Mouse (Mus musculus): ENCODE measurements at regions not wholly inside any gene's neighbourhood (a gene's known extent, or its start where the extent isn't known, plus 50 kb on each side); places are given as distances from the start of the nearest gene placed in this dataset.

- TF ChIP-seq GATA1 (IDR thresholded peaks at IDR 0.05; ENCODE audit: low read length) (no peak), TAL1 (IDR thresholded peaks at IDR 0.05; ENCODE audit: low read length) (no peak)
These were observed 50.0 kb upstream of the Tsc22d2 start for GRCm38 (mm10) chr3:58364526-58364925.

Measured in erythroblast, embryonic 14.5 days (primary cell).